Mouse (Mus musculus): ENCODE measurements around the gene Malrd1.
"Not testable (repeated sequence)": the region's sequence is repeated elsewhere in the genome, so short reads cannot be mapped to it uniquely, and the experiment has no call there.

Malrd1 gene

GRCm38 (mm10) chr2:15526241-15526924 is at the start of gene Malrd1:
Gene Malrd1 (plus strand): TSS chr2:15526479.
- DNase-seq (ENCODE audit: low spot score in 2 of 2): no peak

DNA sequence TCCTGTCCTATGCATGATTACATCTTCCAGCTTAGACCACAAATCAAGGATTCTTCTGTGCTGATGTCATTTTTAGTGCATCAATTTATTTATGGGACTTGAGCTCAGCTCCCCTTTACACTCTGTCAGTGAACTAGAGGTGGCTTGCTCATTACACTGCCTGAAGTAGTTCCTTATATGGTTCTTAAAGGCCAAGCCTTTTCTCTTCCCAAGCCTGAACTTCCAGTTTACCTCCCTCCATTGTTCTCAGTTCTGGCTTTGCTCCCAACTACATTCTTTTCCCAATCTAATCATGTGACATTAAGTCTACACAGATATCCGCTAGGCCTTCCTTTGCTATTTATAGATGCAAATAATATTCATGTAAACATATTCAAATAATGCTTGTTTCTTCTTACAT is 12.4 kb downstream of the Malrd1 start:
- DNase-seq (ENCODE audit: low spot score in 2 of 2): no peak

DNA sequence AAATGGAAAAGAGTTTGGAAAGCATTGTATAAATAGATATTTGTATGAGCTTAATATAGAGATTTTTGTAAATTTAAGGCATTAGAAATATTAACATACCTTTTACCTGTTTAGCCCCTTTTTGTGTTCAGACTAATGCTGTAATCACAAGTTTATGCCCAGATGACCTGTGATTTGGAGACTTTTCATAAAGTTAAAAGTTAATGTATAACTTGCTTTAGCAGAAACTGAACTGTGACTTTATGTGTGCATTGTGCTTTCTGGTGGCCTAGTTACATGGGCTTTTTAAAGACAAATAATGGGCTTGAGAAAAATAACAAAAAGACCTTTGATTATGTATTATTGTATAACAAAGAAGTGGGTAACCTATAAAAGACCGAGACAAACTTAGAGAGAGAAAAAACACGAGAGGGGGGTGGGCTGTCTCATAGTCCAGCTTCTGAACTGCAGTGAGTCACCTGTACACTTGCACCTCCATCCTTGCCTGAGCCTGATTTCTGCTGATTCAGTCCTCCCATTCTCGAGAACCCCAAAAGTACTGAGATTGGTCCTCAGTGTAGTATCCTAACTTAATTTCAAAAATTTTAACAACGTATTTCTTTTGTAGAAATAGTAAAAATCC is 87.2 kb downstream of the Malrd1 start:
- no peak for DNase-seq (ENCODE audit: low spot score in 2 of 2)

DNA sequence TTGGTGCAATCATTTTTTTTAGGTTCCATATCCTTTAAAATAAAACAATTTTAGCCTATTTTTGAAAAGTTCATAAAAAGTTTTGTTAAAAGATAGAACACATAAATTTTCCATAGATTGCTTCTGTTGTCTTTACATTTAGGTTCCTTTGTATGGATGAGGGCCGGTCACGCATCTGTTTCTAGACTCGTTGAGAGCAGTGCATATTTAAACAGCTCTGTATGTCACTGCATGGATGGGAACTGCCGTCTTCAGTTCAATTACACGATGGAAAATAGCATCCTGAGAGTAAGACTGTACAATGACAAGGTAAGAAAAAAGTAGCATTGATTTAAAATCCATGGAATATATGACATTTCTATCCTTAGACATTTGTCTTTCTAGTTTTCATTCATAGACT is 87.7 kb downstream of the Malrd1 start:
- no peak for DNase-seq (ENCODE audit: low spot score in 2 of 2)

DNA sequence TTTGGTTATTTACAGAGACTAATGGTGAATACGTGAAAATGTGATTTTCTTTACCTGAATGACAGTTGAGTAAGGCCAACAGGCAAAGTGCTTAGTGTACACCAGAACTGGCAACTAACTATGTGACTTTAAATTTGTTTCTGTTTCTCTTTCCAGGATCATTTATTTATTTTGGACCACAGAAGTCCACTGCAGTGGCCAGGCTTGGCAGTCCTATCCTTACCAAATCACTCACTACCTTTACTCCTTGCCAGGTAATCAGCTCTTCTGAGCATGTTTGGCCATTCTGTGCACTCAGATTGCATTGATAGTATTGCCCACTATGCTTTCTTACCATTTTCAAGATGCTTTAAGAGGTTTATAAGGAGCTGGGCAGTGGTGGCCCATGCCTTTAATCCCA is 109.5 kb downstream of the Malrd1 start:
- no peak for DNase-seq (ENCODE audit: low spot score in 2 of 2)

DNA sequence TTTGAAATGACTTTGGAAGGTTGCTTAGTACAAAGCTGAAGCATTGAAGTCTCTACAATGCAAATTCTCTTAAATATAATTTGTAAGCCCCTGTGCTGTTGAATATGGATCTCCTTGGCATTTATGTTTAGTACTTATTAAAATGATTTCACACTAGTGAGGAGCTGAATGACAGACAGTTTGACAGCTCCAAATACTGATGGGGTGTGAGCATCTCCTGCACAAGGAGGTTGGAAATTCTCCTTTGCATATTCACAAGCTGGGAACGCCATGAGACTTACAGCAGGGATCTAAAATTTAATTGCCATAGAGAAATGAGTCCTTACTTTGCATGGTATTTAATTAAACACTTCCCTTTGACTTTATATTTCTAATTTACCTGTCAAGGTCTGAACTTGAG is 117.6 kb downstream of the Malrd1 start:
- no peak for DNase-seq (ENCODE audit: low spot score in 2 of 2)

DNA sequence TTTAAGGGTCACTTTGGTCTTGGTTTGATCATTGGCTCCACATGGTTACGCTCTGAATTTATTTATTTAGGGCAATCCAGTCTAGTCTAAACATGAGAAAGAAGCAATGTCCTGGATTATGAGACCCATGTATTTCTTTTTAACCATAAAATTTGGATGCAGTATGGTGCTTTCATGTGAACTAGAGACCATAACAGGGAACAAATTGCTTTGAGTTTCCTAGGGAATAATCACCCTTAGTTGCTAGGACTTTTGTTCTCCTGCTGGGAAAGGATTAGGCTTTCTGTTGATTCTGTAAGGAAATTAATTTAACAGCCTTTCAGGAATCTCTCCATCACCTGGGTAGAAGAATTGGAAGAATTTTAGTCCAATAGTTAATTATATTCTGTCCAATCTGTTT is 130.1 kb downstream of the Malrd1 start:
- no peak for DNase-seq (ENCODE audit: low spot score in 2 of 2)

- DNase-seq (ENCODE audit: low spot score in 2 of 2): no peak
Measured at GRCm38 (mm10) chr2:15702977-15703376, 176.7 kb downstream of the Malrd1 start.

DNA sequence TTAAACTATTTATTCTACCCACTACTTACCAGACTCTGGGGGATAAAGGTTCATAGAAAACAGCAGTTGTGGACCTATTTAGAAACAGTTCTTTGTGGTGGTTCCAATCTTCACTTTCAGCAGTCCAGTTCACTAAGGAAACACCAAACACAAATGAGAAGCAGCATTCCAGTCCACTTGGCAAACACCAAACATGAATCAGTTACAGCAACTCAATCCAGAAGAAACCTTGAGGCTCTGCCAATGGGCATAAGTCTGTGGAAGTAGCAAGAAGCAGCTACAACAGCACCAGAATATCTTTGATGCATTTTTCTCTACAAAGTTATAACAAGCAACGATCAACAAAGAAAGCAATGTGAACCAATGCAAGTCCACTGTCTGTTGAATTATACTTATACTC is 214.7 kb downstream of the Malrd1 start:
- no peak for DNase-seq (ENCODE audit: low spot score in 2 of 2)

GRCm38 (mm10) chr2:15744979-15745688 is 218.9 kb downstream of the Malrd1 start:
- no peak for DNase-seq (ENCODE audit: low spot score in 2 of 2)

- DNase-seq (ENCODE audit: low spot score in 2 of 2): no peak
Measured at GRCm38 (mm10) chr2:15784818-15785217, 258.5 kb downstream of the Malrd1 start.

GRCm38 (mm10) chr2:15815724-15816123 is 289.4 kb downstream of the Malrd1 start:
- no peak for DNase-seq (ENCODE audit: low spot score in 2 of 2)

DNA sequence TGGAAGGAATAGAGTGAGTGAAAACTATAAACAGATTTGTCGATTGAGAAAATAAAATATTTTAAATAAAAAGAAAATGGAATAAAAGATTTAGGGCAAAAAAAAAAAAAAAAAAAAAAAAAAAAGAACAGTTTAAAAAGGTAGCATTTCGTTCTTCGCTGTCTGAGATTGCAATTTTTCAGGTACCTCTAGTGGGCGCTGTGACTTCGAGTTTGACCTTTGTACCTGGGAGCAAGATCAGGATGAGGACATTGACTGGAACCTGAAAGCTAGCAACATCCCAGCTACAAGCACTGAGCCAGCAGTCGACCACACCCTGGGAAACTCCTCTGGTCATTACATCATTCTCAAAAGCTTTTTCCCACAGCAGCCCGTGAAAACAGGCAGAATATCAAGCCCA is 343.1 kb downstream of the Malrd1 start:
- DNase-seq (ENCODE audit: low spot score in 2 of 2): no peak

DNA sequence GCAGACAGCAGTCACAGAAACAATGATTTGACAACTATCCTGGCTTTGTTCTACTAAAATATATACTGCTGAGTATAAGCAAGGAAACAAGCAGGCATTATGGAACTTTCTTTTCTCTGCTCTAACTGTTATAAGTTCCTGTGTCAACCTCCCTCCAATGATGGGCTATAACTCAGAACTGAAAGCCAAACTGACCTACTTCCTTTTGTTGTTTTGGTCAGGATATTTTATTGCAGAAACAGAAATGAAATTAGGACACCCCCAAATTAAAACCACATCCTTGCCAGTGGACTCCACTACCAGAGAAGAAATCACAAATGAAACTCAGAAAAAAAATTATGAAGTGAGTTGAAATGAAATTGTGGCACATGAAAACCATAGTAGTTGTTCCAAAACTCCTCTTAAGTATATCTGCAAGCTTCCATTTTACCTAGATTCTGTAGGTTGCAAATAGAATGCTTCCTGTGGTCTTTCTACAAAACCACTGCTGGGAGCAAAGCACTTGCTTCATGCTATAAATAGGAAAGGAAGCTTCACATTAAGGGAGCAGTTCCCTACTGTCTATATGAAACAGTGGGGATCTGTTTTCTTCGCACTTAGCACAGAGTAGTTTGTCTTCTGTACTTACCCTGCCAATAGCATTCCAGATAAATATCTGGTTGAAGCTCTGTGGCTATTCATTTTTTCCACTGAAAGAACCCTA is 367.3 kb downstream of the Malrd1 start:
- no peak for DNase-seq (ENCODE audit: low spot score in 2 of 2)

DNA sequence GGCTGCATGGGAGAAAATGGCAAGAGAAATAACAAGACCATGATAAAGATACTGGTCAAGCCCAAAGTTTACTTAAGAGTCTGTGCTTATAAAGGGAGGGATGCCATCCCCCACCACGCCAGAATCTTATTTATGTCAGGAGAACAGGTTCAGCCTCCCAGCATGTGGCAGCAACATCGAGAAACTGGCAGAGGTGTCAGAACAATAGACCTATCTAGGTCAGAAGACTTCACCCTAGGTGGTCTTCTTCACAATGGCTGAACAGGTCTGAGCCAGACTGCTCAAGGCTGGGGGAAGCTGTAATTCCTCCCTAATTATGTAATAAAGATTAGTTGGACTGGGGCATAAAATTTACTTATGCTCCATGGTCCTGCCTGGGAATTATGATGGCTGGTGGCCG is 399.2 kb downstream of the Malrd1 start:
- no peak for DNase-seq (ENCODE audit: low spot score in 2 of 2)

- DNase-seq (ENCODE audit: low spot score in 2 of 2): no peak
Measured at GRCm38 (mm10) chr2:15926041-15926440, 399.8 kb downstream of the Malrd1 start.

GRCm38 (mm10) chr2:15931479-15931878 is 405.2 kb downstream of the Malrd1 start:
- no peak for DNase-seq (ENCODE audit: low spot score in 2 of 2)

GRCm38 (mm10) chr2:15931924-15932323 is 405.6 kb downstream of the Malrd1 start:
- no peak for DNase-seq (ENCODE audit: low spot score in 2 of 2)

DNA sequence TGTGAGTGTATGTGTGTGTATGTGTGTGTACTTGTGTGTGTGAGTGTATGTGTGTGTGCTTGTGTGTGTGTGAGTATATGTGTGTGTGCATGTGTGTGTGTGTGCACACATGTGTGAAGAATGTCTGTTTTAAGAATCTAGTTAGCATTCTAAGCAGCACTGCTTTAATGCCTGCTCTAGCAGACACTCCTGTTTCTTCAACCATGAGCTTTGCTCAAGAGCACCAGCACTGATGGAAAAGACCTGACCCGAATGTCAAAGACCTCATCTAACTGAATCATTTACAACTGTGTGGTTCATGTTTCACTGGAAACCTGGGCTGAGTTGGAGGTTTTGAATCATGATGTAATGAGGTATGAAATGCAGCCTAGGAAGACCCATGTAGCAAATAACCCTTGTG is 406.1 kb downstream of the Malrd1 start:
- DNase-seq (ENCODE audit: low spot score in 2 of 2): no peak

DNA sequence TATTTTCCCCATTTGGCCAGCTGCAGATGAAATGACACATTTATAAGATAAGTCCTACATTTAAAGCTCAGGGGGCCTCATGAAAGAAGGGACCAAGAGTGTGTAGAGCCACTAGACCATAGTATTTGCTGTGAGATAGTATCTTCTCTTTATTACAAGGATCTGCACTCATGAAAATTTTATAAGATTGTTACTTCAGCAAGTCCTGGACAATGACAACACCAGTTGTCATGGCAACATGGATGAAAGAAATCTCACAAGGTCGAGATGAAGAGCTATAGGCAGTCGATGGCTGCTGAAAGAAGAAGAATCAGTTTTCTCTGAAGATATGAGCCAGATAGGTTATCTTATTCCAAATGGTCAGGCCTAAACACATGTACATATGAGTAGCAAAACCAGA is 476.6 kb downstream of the Malrd1 start:
- no peak for DNase-seq (ENCODE audit: low spot score in 2 of 2)

- DNase-seq (ENCODE audit: low spot score in 2 of 2): not testable (repeated sequence)
Measured at GRCm38 (mm10) chr2:16017046-16017445, 490.8 kb downstream of the Malrd1 start.

DNA sequence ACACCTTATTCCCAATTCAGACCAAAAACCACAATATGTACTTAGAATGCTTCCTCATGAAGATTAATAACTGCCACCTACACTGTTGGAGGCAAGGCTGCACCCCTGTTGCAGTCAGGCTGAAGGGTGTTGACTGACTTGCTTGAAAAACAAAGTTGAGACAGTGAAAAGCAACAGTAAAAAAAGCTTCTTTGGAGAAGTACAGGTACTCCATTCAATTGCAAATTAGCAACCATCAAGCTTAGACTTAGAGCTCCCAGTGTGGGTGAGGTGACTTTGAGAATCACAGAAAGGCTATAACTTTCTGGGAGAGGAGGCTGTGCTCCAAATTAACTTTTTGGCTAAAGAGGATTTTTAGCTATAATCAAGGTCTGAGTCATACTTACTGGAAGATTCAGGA is 491.4 kb downstream of the Malrd1 start:
- DNase-seq (ENCODE audit: low spot score in 2 of 2): not testable (repeated sequence)
